Mouse (Mus musculus) kidney, postnatal 36 days (tissue): ENCODE data around the gene Tmem38b.
"Not testable (repeated sequence)": the region's sequence is repeated elsewhere in the genome, so short reads cannot be mapped to it uniquely, and the experiment has no call there.

ENCODE experiments used
- DNase-seq, 2 experiments: peaks; one replicate each; pipeline ENCODE4 v3.0.0; 2021 to 2022; ENCODE audit warnings: mixed read lengths in 2 of 2

The Tmem38b gene

DNA sequence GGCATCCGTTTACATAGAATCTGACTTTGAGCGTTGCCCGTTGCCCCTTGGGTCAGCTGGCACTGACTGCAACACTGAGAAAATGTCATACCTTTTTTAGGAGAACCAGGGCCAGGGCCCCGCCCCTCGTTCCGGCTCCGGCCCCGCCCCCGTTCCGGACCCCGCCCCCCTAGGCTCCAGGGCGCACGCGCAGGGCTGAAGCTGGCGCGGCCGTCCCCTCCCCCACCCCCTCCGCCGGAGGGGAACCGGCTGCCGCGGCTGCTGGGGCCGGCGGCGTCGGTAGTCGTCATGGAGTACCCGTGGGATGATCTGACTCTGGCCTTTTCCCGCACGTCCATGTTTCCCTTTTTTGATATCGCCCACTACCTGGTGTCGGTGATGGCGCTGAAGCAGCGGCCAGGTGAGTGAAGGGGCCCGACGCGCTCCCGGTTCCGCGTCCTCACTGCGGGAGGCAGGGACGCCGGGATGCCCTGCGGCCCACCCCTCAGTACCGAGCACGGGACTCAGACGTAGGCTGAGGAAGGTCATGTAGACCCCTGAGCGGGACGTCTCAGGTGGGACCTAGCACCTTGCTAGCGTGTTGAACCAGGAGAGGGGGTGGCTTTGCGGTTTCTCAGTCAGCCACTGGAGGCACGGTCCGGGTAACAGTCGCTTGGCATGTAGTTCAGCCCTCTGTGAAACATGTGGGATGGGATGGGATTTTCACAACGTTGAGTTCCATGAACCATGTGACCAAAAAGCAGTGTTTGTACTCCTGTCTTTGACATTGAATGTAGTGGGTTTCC is at the start of gene Tmem38b:
Gene Tmem38b, plus strand, starts transcription at position 225 of the 785 bp plus-strand sequence.
- peak; percentile 77 to 92 for DNase-seq

GRCm38 (mm10) chr4:53781396-53781795 is 44.4 kb upstream of the Tmem38b start:
- no peak for DNase-seq

DNA sequence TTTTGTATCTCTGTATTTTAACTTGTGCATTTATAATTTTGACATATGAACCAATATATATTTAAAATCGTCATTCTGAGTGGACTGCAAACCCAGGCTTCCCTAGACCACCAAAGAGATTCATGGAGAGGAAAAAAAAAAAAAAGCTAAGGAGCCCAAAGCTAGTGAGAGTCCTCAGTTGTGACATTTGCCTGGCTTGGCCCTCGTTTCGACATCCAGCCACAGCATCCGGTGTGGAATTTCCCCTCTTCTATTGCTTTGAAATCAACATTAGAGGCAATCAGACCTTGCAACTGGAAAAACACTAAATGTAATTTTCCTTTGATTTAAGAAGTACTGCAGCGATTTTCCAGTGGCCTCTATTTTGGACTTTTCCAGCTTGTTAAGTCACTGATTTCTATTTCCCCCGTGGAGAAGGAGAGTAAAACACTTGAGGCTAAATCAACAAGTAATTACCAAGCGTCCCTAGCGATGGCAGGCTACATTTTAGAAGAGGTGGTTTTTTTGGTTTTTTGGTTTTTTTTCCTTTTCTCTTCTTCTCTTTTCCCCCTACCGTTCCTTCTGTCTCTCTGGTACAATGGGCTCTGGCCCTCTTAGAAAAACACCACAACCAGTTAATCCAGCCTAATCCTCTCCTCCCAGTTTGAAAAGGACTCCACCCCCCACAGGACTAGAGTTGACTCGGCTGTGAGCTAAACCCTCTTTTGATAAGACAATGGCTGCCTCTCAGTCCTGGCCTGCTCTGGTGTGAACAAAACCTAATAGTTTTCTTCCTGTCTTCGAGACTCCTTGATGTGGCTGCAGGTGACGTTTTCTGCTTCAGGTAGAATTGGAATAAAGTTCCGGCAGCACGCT is 43.4 kb upstream of the Tmem38b start:
- DNase-seq: peak in 1 of 2 experiments; percentile 6

DNA sequence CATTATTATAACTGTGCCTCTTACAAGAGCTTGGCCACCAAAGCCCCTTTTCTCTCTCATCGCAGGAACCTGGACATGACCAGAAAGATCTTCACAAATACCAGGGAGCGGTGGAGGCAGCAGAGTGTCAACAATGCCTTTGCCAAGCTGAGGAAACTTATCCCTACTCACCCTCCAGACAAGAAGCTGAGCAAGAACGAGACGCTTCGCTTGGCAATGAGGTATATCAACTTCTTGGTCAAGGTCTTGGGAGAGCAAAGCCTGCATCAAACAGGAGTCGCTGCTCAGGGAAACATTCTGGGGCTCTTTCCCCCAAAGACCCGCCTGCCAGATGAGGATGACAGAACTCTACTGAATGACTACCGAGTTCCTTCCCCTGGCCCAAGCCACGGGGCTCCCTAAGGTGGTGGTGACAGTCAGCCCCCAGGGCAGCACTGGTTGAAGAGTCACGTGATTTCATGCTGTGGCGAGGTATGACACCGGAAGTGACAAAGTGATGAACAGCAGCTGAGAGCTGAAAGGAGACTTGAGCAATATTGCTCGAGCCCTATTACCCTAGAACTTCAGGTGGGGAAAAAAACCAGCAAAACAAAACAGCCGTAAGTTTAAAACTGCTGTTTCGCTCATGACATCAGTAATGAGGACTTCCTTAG is 40.0 kb upstream of the Tmem38b start:
- DNase-seq: no peak

GRCm38 (mm10) chr4:53786851-53787250 is 39.0 kb upstream of the Tmem38b start:
- no peak for DNase-seq

DNA sequence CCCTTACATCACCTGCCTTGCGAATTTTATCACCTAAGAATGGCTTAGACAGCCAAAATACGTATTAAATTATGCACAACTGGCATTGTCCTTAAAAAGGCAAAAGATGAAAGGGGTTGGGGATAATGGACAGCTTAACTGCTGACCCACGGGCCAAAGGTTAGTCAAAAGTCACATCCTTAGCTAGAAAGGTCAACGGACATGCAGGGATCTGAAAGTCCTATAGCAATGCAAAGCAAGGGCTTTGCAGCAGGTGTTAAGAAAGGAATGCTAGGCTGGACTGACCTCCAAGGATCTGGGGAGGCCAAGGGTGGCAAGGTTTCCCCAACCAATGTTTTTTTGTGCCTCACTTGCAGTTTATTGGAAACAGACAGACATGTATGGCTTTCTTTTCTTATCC is 36.5 kb upstream of the Tmem38b start:
- no peak for DNase-seq

DNA sequence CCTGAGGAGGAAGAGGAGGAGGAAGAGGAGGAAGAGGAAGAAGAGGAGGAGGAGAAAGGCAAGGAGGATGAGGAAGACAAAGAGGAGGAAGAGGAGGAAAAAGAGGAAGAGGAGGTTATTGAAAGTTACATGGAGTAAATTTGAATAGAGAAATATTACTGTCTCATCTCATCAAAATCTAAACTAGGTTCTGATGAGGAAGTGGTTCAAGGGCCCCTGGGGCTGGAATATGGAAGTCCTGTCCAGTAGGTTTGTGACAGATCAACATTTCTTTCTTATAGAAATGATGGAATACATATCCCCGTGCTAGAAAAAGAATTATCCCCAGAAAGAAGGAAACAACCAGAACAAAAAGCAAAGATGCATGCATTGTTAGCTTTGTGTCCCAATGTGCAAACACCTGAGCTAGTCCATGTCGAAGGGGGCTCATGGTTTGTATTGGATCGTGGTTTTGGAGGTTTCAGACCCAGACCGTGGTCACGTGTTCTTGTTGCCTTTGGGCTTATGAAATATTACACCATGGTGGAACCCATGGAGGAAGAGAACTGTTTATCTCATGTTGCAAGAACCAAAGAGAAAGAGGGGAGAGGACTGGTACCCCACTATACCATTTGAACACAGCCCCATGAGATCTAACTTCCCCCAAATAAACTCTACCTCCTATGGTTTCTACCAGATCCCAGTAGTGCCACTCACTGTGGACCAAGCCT is 31.4 kb upstream of the Tmem38b start:
- DNase-seq: no peak

GRCm38 (mm10) chr4:53795086-53795485 is 30.8 kb upstream of the Tmem38b start:
- DNase-seq: no peak

DNA sequence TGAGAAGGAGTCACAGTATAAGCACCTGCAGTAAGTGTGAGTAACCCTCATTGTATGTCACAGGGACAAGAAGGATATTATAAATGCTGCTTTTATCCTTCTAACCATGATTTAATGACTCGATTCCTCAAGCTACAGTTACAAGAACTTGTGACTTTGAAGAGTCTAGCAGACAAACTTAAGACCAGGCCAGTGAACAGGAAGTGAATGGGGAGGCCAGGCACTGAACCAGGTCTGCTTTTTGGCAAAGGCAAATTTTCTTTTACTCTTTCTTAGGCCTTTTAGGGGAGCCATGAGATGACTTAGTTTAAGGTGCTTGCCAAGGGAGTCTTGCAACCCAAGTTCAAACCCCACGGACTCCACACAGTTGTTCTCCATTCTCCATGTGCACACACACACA is 30.1 kb upstream of the Tmem38b start:
- no peak for DNase-seq

GRCm38 (mm10) chr4:53796865-53797772 is 28.7 kb upstream of the Tmem38b start:
- DNase-seq: no peak

GRCm38 (mm10) chr4:53798896-53799676 is 26.8 kb upstream of the Tmem38b start:
- DNase-seq: peak; percentile 17 to 30

GRCm38 (mm10) chr4:53799753-53800152 is 26.1 kb upstream of the Tmem38b start:
- no peak for DNase-seq

- not testable (repeated sequence) for DNase-seq
These were observed 22.2 kb upstream of the Tmem38b start for GRCm38 (mm10) chr4:53803674-53804073.

GRCm38 (mm10) chr4:53806428-53806827 is 19.4 kb upstream of the Tmem38b start:
- not testable (repeated sequence) for DNase-seq

DNA sequence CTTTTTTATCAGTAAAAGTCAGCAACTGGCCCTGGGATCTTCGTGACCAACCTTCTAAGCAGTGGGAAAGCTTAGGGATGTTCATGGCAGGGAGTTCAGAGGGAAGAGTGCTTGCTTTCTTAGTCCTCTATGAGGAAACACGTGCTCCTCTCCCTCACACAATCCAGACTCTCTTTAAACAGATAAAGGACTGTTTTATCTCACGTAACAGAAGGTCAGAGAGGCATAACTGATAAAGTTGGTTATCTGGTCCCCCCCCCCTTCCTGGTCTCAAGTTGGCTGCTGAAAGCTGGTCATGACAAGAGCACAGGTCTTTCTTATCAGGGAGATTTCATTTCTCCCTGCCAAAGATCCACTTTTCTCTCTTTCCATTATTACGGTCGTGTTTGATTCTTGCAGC is 7.5 kb upstream of the Tmem38b start:
- DNase-seq: no peak

GRCm38 (mm10) chr4:53823697-53824096 is 2.1 kb upstream of the Tmem38b start:
- no peak for DNase-seq

GRCm38 (mm10) chr4:53824831-53825230 is 1.0 kb upstream of the Tmem38b start:
- no peak for DNase-seq

- DNase-seq: no peak
These were observed 900 bp downstream of the Tmem38b start for GRCm38 (mm10) chr4:53826641-53827248.

DNA sequence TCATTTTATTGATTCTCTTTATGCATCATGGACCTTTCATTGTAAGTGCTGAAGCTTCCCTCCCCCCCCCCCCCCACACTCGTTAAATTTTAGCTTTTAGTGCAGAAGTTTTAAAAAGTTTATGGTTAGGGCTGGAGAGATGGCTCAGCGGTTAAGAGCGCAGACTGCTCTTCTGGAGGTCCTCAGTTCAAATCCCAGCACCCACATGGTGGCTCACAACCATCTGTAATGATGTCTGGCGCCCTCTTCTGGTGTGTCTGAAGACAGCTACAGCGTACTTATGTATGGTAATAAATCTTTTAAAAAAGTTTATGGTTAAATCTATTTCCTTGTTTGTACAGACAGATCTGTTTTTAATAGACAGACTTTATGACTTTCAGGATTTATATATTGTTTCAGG is 2.0 kb downstream of the Tmem38b start:
- DNase-seq: no peak

- no peak for DNase-seq
These were observed 3.1 kb downstream of the Tmem38b start for GRCm38 (mm10) chr4:53828914-53829313.
